In the genomic region with DNA sequence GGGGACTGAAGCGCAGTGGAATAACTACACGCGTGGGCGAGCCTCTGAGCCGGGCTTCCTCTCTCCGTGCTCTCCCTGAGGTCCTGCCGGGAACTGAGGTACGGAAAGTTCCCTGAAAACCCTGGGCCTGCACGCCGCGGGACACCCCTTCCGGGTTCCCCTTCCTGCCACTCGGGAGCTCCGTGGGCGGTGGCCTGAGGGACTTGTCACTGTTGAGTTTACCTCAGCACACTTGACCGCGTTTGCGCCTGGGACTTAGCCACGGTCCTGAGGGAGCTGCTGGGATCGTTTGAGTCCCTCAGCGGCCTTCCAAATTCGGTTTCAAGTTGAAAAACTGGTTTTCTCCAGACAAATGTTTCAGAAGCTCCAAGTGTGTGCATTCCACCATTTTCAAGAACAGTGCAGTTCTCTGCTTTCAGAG, we compare ENCODE assay signal across 8 mouse cellular contexts. TPM values are rescaled to one million over a fixed set of nuclear protein-coding genes. Genes with fewer than 3 reads are reported as not detected.
DNase-seq lines count a peak whose midpoint lies in the region; ATAC-seq and TF ChIP-seq lines count a peak whose summit lies in the region.

No protein-coding gene starts in this region.

- under 1% methylated on average over 22 of the region's 22 CpGs for WGBS in embryonic facial prominence, embryonic 13.5 days
- under 1% methylated on average over 22 of the region's 22 CpGs for WGBS in heart, embryonic 16.5 days

- peaks cover 6% of the 10 kb centered on the region for H3K36me3 ChIP-seq in C2C12 (ENCODE audit: control insufficient read depth, insufficient read depth)
- 0 out of 2 replicates have a peak, but pooled peaks cover 5% of the 10 kb centered on the region for H3K36me3 ChIP-seq in embryonic facial prominence, embryonic 13.5 days
- H3K36me3 ChIP-seq in heart, embryonic 16.5 days (ENCODE audit: control insufficient read depth, insufficient read depth), result no peaks in the 10 kb centered on the region

- DNase-seq in Muller cell, postnatal 12 days (ENCODE audit: inconsistent ontology term), result peak; percentile 87
- DNase-seq in kidney, postnatal 25 days, result peak; percentile 78 to 92
- peak; percentile 73 to 80 for DNase-seq in spleen, postnatal 36 days (ENCODE audit: low spot score in 2 of 2)
- no peak for DNase-seq in layer of hippocampus, postnatal 36 days

- peak overlapping the region; percentile 85 for H3ac ChIP-seq in C2C12 (ENCODE audit: control insufficient read depth, insufficient read length, low read depth)

- H3K9me3 ChIP-seq in embryonic facial prominence, embryonic 13.5 days, result no peaks in the 10 kb centered on the region
- no peaks in the 10 kb centered on the region for H3K9me3 ChIP-seq in heart, embryonic 16.5 days (replicated peaks; ENCODE audit: control insufficient read depth, low read length)

- peaks cover 97% of the 10 kb centered on the region for H3K79me2 ChIP-seq in C2C12 (ENCODE audit: control insufficient read depth, insufficient read depth)

- peak overlapping the region; percentile 96 for H3K9ac ChIP-seq in embryonic facial prominence, embryonic 13.5 days
- peak overlapping the region; percentile 96 for H3K9ac ChIP-seq in heart, embryonic 16.5 days (ENCODE audit: low read length)

- H3K4me3 ChIP-seq in C2C12 (ENCODE audit: insufficient read depth, poor library complexity, severe bottlenecking), result peak overlapping the region; percentile 99
- peak overlapping the region; percentile 92 for H3K4me3 ChIP-seq in embryonic facial prominence, embryonic 13.5 days
- H3K4me3 ChIP-seq in heart, embryonic 16.5 days (ENCODE audit: low read length), result peak overlapping the region; percentile 90

- peak overlapping the region; percentile 70 for H3K4me2 ChIP-seq in embryonic facial prominence, embryonic 13.5 days
- H3K4me2 ChIP-seq in heart, embryonic 16.5 days (ENCODE audit: low read depth, low read length), result peak overlapping the region; percentile 65

- no peak for TF ChIP-seq CTCF in C2C12 (IDR thresholded peaks at IDR 0.05; ENCODE audit: control insufficient read depth, insufficient read depth, insufficient read length)

- H3K79me3 ChIP-seq in C2C12 (ENCODE audit: low read depth), result peaks cover 86% of the 10 kb centered on the region

- ATAC-seq in embryonic facial prominence, embryonic 13.5 days (ENCODE audit: insufficient number of reproducible peaks, insufficient read depth, low FRiP score, low TSS enrichment, low read depth), result peak; percentile 48
- ATAC-seq in heart, embryonic 16.5 days (replicated peaks; ENCODE audit: extremely low read depth, insufficient read depth, low FRiP score), result peak; percentile 47
- peak; percentile 62 for ATAC-seq in megakaryocyte, adult 5-6 weeks (ENCODE audit: poor library complexity, severe bottlenecking)

- peak overlapping the region; percentile 96 for H3K27ac ChIP-seq in embryonic facial prominence, embryonic 13.5 days
- H3K27ac ChIP-seq in heart, embryonic 16.5 days (ENCODE audit: low read length), result peak overlapping the region; percentile 90

- no peaks in the 10 kb centered on the region for H3K27me3 ChIP-seq in C2C12 (ENCODE audit: control insufficient read depth, insufficient read depth, insufficient read length)
- H3K27me3 ChIP-seq in embryonic facial prominence, embryonic 13.5 days, result no peaks in the 10 kb centered on the region
- H3K27me3 ChIP-seq in heart, embryonic 16.5 days (ENCODE audit: control insufficient read depth, insufficient read depth, low read length), result no peaks in the 10 kb centered on the region

- peaks cover 30% of the 10 kb centered on the region for H3K4me1 ChIP-seq in embryonic facial prominence, embryonic 13.5 days
- peaks cover 27% of the 10 kb centered on the region for H3K4me1 ChIP-seq in heart, embryonic 16.5 days (ENCODE audit: control insufficient read depth, insufficient read depth, low read length)

TF ChIP-seq in C2C12, 6 proteins besides CTCF, POLR2A, EP300 and RAD21:
- no peak for TF ChIP-seq MYOG (IDR thresholded peaks at IDR 0.05; ENCODE audit: control insufficient read depth, extremely low read depth, insufficient read length)
- no peak for TF ChIP-seq MYOD1 (IDR thresholded peaks at IDR 0.05; ENCODE audit: control insufficient read depth, insufficient read length, low read depth)
- no peak for TF ChIP-seq USF1 (IDR thresholded peaks at IDR 0.05; ENCODE audit: low read depth)
- TF ChIP-seq MAX (IDR thresholded peaks at IDR 0.05), result no peak
- TF ChIP-seq CEBPB (IDR thresholded peaks at IDR 0.05; ENCODE audit: low read depth), result no peak
- TF ChIP-seq FOSL1 (IDR thresholded peaks at IDR 0.05; ENCODE audit: insufficient read depth, low read length, poor library complexity, severe bottlenecking), result no peak
TF ChIP-seq in C2C12: peak in this region for 0.

RNA-seq across cellular contexts. Expression of a gene that starts 0.5 kb away (rescaled TPM):
- polyA plus RNA-seq in C2C12 (2012; fragmentation: generic; extraction: Trizol), result 28.0 TPM
- polyA plus RNA-seq in embryonic facial prominence, embryonic 13.5 days (2015; fragmentation: Nextera tagmentation; extraction: Ambion mirVana), result 75.7 and 77.0 TPM in 2 replicates
- polyA plus RNA-seq in heart, embryonic 16.5 days (2015; fragmentation: Nextera tagmentation; extraction: Ambion mirVana), result 51.0 and 59.1 TPM in 2 replicates
- total RNA-seq in megakaryocyte, adult 5-6 weeks (2015), result 59.9 and 80.9 TPM in 2 replicates
- total RNA-seq in megakaryocyte, adult 5-6 weeks (2017), result 87.4 and 91.5 TPM in 2 replicates
- 10 to 100 TPM; 41.1 to 51.9 TPM for total RNA-seq in layer of hippocampus, postnatal 36 days (2021)

RNA-seq across cellular contexts. Expression of a gene that starts 1.1 kb away (rescaled TPM):
- polyA plus RNA-seq in C2C12 (2012; fragmentation: generic; extraction: Trizol), result 42.4 TPM
- polyA plus RNA-seq in embryonic facial prominence, embryonic 13.5 days (2015; fragmentation: Nextera tagmentation; extraction: Ambion mirVana), result 94.1 and 108 TPM in 2 replicates
- polyA plus RNA-seq in heart, embryonic 16.5 days (2015; fragmentation: Nextera tagmentation; extraction: Ambion mirVana), result 89.3 and 104 TPM in 2 replicates
- 166 and 167 TPM in 2 replicates for total RNA-seq in megakaryocyte, adult 5-6 weeks (2015)
- total RNA-seq in megakaryocyte, adult 5-6 weeks (2017), result 149 and 186 TPM in 2 replicates
- 100 to 1,000 TPM; 109 to 114 TPM for total RNA-seq in layer of hippocampus, postnatal 36 days (2021)

Comparison
In these comparisons a context has a peak if more than half of its experiments do, and no peak if none do; other contexts are left out.
1. DNase-seq: peak in Muller cell, postnatal 12 days (single experiment), kidney, postnatal 25 days (2 of 2) and spleen, postnatal 36 days (2 of 2); none in layer of hippocampus, postnatal 36 days (0 of 2).
2. Peak in every context shown above with its lines, with median percentiles within 50 percentile points of each other: H3K4me3 ChIP-seq and ATAC-seq.